Comparison of ENCODE assay signal across 10 mouse cellular contexts in genomic region chr12:6087627-6088350, GRCm38 (mm10).
DNase-seq lines count a peak whose midpoint lies in the region; ATAC-seq lines count a peak whose summit lies in the region.
"Had no signal": no experiment of that assay in that cellular context is flagged by ENCODE, and none has a peak within 500 bp of the region (broad histone marks: within the 10 kb centered on the region; RNA-seq: fewer than 3 reads in every experiment).

No protein-coding gene starts in this region.

- no peak overlapping the region for H3K9ac ChIP-seq in forebrain, embryonic 13.5 days
- no peak overlapping the region for H3K9ac ChIP-seq in hindbrain, embryonic 11.5 days (ENCODE audit: low read depth, low read length)

- H3K27ac ChIP-seq in forebrain, embryonic 13.5 days, result peak overlapping the region; percentile 44
- no peak overlapping the region for H3K27ac ChIP-seq in forebrain, embryonic 10.5 days
- no peak overlapping the region for H3K27ac ChIP-seq in hindbrain, embryonic 11.5 days (ENCODE audit: low read depth, low read length)

- H3K4me2 ChIP-seq in forebrain, embryonic 13.5 days, result no peak overlapping the region
- no peak overlapping the region for H3K4me2 ChIP-seq in hindbrain, embryonic 11.5 days (replicated peaks; ENCODE audit: low read depth, low read length)
- H3K4me2 ChIP-seq: liver, embryonic 11.5 days had no signal

- peak; percentile 59; the same call in 1 of the 2 replicates for ATAC-seq in forebrain, embryonic 13.5 days
- peak; percentile 53; the same call in 1 of the 2 replicates for ATAC-seq in hindbrain, embryonic 11.5 days (ENCODE audit: low FRiP score)

- DNase-seq in forebrain, embryonic 10.5 days (ENCODE audit: extremely low spot score, low spot score), result no peak
- peak; percentile 24 to 38 for DNase-seq in right cerebral cortex, postnatal 10 days (ENCODE audit: low spot score in 2 of 2)
- no peak for DNase-seq in right cerebral cortex, postnatal 36 days (ENCODE audit: low spot score in 2 of 2)
- peak; percentile 8 for DNase-seq in hindbrain, embryonic 11.5 days (ENCODE audit: low spot score)
- DNase-seq in spleen, postnatal 4 days (ENCODE audit: low spot score in 2 of 2), result no peak
- no peak for DNase-seq in ovary, postnatal 14 days (ENCODE audit: low spot score)
- no peak for DNase-seq in kidney, postnatal 25 days
- DNase-seq: lung, postnatal 36 days had no signal

- peaks cover 2% of the 10 kb centered on the region; the same call in 1 of the 2 replicates for H3K4me1 ChIP-seq in forebrain, embryonic 13.5 days
- H3K4me1 ChIP-seq in forebrain, embryonic 10.5 days, result no peaks in the 10 kb centered on the region
- no peaks in the 10 kb centered on the region for H3K4me1 ChIP-seq in hindbrain, embryonic 11.5 days (replicated peaks; ENCODE audit: control insufficient read depth, insufficient read depth, low read length)

- no peaks in the 10 kb centered on the region for H3K9me3 ChIP-seq in forebrain, embryonic 13.5 days (replicated peaks)
- no peaks in the 10 kb centered on the region for H3K9me3 ChIP-seq in forebrain, embryonic 10.5 days
- H3K9me3 ChIP-seq in hindbrain, embryonic 11.5 days (ENCODE audit: control insufficient read depth, low read length), result no peaks in the 10 kb centered on the region

- WGBS in forebrain, embryonic 13.5 days, result 71% methylated on average over 3 of the region's 3 CpGs
- 78% methylated on average over 3 of the region's 3 CpGs for WGBS in forebrain, embryonic 10.5 days
- WGBS in hindbrain, embryonic 11.5 days, result 62% methylated on average over 3 of the region's 3 CpGs

- no peaks in the 10 kb centered on the region for H3K36me3 ChIP-seq in forebrain, embryonic 13.5 days (ENCODE audit: poor library complexity, severe bottlenecking)
- H3K36me3 ChIP-seq in forebrain, embryonic 10.5 days (replicated peaks), result no peaks in the 10 kb centered on the region
- no peaks in the 10 kb centered on the region for H3K36me3 ChIP-seq in hindbrain, embryonic 11.5 days (ENCODE audit: control insufficient read depth, insufficient read depth, low read length)

- no peaks in the 10 kb centered on the region for H3K27me3 ChIP-seq in forebrain, embryonic 13.5 days
- no peaks in the 10 kb centered on the region for H3K27me3 ChIP-seq in forebrain, embryonic 10.5 days (ENCODE audit: poor library complexity, severe bottlenecking)
- H3K27me3 ChIP-seq in hindbrain, embryonic 11.5 days (ENCODE audit: control insufficient read depth, insufficient read depth, low read length), result no peaks in the 10 kb centered on the region

- H3K4me3 ChIP-seq in forebrain, embryonic 13.5 days, result no peak overlapping the region
- no peak overlapping the region for H3K4me3 ChIP-seq in forebrain, embryonic 10.5 days
- no peak overlapping the region for H3K4me3 ChIP-seq in hindbrain, embryonic 11.5 days (ENCODE audit: low read depth, low read length)

Comparison
In these comparisons a context has a peak if more than half of its experiments do, and no peak if none do; other contexts are left out.
1. DNase-seq: peak in right cerebral cortex, postnatal 10 days (2 of 2) and hindbrain, embryonic 11.5 days (single experiment); none in forebrain, embryonic 10.5 days (single experiment), right cerebral cortex, postnatal 36 days (0 of 2), spleen, postnatal 4 days (0 of 2), ovary, postnatal 14 days (single experiment) and kidney, postnatal 25 days (0 of 2).